Mouse (Mus musculus): ENCODE measurements around the gene Cdh18.
"Not testable (repeated sequence)": the region's sequence is repeated elsewhere in the genome, so short reads cannot be mapped to it uniquely, and the experiment has no call there.

Cdh18 gene

DNA sequence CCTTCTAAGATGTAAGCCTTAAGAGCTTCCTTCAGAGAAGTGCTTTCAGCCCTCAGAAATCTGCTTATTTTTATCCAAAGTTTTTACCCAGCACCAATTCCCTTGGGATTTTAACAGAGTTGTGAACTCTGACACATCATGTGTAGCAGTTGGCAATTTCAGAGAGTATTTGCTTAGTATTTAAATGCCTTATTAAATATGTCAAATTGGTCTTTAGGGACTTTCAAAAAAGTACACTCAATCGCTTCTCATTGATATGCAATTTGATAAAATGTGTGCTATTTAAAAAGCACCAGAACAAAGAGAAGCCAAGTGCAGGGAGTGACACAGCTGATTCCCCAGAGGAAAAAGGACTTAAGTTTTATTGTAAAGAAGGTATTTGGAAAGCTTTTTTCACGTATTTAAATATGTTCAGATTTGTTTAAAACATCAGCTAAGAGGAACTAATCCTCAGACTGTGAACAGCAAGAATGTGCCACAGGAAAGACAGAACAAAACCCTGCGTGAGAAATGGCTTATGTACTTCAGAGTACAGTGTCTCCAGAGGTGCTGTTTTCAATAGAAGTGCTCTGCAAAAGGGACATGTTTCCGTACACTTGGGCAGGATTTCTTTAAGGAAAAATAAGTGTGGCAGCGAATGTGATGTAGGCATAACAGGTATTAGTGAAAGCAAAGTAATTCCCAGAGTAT lies 709.1 kb downstream of the Cdh18 start:
- DNase-seq = no peak

DNA sequence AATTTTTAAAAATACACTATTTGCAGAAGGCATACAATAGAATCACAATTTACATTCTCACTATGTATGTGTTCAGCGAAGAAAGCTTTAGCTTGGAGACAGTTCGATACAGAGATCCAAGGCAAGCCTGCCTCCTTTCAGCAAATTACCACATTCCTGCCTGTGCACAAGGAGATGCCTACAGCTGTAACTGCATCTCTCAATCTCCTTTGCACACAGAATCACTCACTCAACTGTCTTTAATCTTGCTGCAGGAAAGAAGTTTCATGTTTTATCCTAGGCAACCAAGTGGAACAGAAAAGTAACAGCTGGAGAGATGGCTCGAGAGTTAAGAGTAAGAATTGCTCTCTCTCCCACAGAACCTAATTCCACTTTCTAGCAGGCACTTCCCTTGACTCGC lies 729.6 kb downstream of the Cdh18 start:
- no peak for DNase-seq

DNA sequence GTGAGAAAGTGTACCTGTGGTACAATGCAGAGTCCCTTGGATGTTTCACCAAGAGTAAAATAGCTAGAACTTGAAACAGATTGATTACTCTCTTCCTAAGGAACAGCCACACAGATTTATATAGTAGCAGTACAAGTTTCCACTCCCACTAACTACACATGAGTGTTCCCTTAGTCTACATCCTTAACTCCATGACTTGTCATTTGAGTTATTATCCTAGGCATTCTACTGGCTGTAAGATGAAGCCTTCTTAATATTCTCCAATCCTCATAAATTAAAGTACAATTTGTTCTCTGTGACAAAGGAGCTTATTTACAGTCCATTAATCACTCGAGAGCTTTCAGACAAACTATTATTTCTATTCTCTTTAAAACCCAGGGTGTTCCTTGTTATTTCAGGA lies 756.2 kb downstream of the Cdh18 start:
- DNase-seq = no peak

- no peak for DNase-seq
These were observed 767.9 kb downstream of the Cdh18 start for GRCm38 (mm10) chr15:23316766-23317165.

GRCm38 (mm10) chr15:23317409-23317808 lies 768.6 kb downstream of the Cdh18 start:
- no peak for DNase-seq

- not testable (repeated sequence) for DNase-seq
These were observed 791.5 kb downstream of the Cdh18 start for GRCm38 (mm10) chr15:23340338-23340737.

DNA sequence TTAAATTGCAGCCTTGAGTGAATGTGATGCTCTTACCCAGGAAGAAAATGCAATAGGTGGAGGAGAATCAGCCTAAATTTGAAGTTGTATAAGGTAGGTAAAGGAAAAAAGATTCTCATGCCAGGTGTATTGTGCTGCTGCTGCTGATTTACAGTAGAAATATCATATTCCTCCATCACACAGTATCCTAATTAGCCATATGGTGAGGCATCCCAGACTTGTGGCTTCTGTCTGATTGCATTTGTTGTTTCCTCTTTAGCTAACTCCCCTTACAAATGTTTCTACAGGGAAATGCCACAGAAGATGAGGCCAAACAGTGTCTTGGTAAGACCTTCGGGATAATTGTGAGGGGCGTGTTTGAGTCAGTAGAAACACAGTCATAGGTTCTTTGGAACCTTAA lies 802.3 kb downstream of the Cdh18 start:
- DNase-seq = no peak

- no peak for DNase-seq
These were observed 817.5 kb downstream of the Cdh18 start for GRCm38 (mm10) chr15:23366325-23366724.

GRCm38 (mm10) chr15:23367712-23368111 lies 818.9 kb downstream of the Cdh18 start:
- no peak for DNase-seq

DNA sequence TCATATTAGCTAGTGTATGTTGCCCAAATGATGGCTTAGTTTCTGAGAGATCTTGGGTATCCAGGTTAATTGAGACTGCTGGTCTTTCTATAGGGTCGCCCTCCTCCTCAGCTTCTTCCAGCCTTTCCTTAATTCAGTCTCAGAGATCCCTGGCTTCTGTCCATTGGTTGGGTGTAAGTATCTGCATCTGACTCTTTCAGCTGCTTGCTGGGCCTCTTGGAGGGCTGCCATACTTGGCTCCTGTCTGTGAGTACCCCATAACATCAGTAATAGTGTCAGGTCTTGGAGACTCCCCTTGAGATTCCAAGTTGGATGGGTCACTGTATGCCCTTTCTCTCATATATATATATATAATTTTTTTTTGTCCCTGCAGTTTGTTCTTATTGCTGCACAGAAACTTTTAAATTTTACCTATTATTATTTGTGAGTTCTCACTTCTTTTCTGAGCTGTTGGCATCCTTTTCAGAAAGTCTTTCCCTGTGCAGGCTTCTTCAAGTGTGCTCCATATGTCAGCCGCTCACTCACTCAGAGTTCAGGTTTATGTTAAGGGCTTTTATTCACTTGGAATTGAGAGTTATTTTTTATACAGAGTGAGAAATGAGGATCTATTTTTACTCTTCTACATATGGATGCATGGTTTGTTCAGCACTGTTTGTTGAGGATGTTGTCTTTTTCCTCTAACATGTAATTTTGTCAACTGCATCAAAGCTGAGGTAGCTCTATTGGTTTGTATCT lies 829.4 kb downstream of the Cdh18 start:
- no peak for DNase-seq

DNA sequence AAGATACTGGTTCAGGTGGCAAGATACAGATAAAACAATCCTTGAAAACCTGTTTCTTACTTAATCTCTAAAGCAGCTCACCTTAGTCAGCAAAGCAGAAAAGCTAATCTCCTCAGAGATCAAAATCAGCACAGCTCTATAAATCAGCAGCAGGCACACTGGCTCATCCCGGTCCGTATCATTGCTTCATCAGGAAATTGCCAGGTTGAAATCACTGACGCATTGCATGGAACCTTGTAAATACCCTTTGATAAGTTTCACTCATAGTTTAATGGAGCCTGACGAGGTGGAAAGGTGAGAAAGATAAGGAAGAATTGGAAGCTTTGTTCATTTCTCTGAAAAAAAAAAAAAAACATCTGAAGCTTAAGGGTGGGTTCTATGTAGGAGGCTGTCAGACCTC lies 837.0 kb downstream of the Cdh18 start:
- DNase-seq = no peak

DNA sequence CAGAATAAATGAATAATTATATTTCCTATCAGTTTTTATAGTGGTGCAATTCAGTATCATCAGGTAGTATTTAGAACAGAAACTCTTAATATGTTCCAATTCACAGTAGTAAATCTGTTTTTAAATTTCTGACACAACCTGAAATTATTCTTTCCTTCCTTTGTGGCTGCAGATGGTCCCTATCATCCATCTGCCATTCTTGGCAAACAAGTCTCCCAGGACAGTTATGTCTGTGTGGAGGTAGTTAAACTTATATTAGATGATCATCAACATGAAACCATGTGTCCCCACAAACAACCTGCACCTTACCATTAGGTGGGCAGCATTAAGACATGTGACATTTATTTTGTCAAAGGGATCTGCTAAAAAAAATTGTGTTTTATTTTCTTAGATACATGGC lies 847.8 kb downstream of the Cdh18 start:
- DNase-seq = no peak

DNA sequence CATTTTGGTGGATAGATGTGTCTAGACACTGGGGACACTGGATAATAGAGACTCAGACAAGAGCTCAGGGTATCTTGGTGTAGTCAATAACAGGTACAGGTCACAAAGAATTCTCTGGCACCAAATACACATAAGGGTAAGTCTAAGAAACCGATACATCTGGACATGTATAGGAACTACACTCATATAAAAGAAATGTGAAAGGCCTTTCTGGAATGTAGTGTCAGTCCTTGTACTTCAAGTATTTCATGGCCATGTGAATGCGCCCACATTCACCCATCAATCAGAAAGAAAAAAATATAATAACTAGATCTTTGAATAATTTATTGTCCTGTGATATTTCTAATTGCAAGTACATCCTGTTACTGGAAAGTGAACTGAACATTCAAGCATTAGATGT lies 855.0 kb downstream of the Cdh18 start:
- DNase-seq = no peak

DNA sequence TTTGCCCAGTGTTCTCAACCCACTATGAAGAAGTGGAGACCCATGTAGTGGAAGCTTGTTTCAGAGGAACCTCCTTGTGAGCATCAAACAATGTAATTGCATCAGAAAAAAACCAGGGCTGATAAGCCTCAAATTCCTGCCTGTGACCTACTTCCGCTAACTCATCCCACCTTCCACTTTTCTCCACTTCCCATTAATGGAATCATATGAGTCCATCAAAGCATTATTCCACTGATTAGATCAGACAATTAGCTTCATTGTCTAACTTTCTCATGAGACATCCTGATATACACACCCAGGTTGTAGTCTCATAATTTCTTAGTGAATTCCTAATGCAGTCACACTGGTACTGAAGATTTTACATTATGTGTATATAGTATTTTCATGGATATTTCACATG lies 859.4 kb downstream of the Cdh18 start:
- DNase-seq = no peak

DNA sequence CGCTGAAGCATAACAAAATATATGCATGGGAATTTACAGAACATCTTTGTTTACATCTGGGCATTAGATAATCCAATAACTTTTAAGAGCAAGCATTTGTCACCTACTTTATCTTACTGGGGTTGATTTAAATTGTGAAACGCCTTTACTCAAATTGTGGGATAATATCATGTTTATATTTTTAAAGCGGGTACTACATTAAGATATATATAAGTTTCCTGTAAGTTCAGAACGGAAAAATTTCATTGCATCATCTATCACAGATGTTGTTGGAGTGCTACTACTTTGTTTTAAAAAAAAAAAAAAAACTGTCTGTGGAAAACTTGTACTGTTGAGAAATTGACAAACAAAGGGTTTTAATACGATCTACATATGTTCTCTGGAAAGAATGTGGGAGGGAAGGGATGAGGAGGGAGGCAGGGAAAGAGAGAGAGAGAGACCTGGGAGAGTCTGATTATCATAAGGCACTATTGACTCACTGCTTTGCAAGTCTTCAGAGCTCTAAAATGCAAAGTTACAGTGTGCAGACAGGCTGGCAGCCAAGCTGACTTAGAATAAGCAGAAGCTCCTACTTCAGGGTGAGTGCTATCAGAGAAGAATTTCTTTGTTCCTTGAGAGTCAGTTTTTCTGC lies 867.7 kb downstream of the Cdh18 start:
- DNase-seq = no peak

- no peak for DNase-seq
These were observed 869.3 kb downstream of the Cdh18 start for GRCm38 (mm10) chr15:23418158-23418557.

DNA sequence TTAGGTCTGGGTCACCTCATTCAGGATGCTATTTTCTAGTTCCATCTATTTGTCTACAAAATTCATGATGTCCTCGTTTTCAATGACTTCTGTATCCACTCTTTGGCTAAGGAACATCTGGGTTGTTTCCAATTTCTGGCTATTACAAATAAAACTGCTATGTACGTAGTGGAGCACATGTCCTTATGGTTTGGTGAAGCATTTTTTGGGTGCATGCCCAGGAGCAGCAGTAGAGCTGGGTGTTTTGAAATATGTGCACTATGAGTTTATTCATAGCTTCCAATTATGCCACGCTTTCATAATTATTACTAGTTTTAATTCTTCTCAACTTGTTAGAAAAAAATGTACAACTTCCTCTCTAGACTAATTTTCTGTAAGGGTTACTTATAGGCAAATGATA lies 871.2 kb downstream of the Cdh18 start:
- DNase-seq = no peak

- DNase-seq = no peak
These were observed 881.2 kb downstream of the Cdh18 start for GRCm38 (mm10) chr15:23430021-23430420.

- DNase-seq = no peak
These were observed 899.7 kb downstream of the Cdh18 start for GRCm38 (mm10) chr15:23448542-23448941.

DNA sequence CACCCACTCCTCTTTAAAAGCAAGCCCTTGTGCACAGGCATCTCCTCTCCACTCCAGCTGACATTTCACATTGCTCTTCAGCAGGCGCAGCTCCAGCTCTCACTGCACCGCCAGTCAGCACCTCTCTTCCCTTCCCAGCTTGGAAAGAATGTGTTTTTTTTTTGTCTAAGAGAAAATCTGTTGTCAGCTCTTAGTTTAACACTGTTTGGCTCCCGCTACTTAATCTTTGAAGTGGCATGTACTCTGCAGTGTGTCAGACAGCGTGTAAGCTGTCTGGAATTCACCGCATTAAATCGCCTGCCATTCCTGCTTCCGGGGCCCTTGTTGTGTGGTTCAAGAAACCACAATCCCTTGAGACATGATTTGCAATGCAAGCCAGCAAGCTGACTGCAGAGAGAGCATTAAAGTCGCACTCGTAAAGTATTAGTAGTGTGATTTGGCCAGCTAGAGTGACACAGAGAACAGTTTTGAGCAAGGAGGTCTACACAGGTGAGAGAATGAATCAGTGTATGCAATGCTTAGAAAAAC lies 903.3 kb downstream of the Cdh18 start:
- no peak for DNase-seq

- DNase-seq = no peak
These were observed 904.5 kb downstream of the Cdh18 start for GRCm38 (mm10) chr15:23453331-23453730.

DNA sequence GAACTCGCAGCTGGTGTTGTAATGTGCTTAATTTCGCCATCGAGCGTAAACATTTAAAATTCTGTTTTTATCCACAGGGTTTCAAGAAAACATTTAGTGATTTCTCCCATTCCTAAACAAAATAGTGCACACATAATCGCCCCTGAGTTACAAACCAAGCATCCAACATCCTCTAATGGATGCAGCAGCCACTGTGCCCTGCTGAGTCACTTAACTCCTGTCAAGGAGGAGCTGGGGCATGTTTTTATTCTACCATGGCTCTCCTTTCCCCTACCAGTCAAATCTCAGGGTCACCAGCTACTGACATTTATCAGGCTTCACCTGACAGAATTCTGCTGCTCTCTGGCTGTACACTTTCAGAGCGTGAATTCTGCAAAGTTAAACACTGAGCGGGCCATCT lies 906.5 kb downstream of the Cdh18 start:
- no peak for DNase-seq

DNA sequence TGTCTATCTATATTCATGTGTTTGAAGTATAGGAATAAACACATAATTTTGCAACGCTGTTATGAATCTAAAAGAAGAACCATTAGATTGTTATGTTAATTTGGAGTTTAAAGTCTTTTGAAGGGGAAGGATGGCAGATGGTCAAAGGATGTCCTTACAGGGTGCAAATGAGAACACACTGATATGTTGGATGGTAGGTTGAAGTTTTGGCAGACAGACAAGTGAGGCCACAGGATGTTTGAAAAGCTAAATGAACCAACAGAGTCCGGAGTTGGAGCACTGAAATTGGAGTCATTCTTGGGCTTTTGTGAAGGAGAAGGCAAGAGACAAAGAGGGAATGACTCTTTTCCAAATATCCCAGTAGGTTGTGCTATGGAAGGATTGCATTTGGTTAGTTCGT lies 908.6 kb downstream of the Cdh18 start:
- no peak for DNase-seq

Measured in lung, adult 18-20 months (tissue).